Mouse (Mus musculus) thymus, postnatal 25 days (tissue): ENCODE measurements at regions not wholly inside any gene's neighbourhood (a gene's known extent, or its start where the extent isn't known, plus 50 kb on each side); places are given as distances from the start of the nearest gene placed in this dataset.

Experiments used
- DNase-seq: peaks from one replicate; pipeline ENCODE4 v3.0.0; 2022

GRCm38 (mm10) chr4:98190318-98190717 is 192.8 kb downstream of the Tm2d1 start:
- DNase-seq, result no peak

- DNase-seq, result no peak
Measured at GRCm38 (mm10) chr4:98189894-98190293, 193.2 kb downstream of the Tm2d1 start.

GRCm38 (mm10) chr4:98188944-98189343 is 194.2 kb downstream of the Tm2d1 start:
- no peak for DNase-seq

GRCm38 (mm10) chr4:98187038-98187437 is 196.1 kb downstream of the Tm2d1 start:
- DNase-seq, result no peak

- DNase-seq, result no peak
Measured at GRCm38 (mm10) chr4:98182053-98182355, 201.1 kb downstream of the Tm2d1 start.

GRCm38 (mm10) chr4:98181185-98182052 is 201.7 kb downstream of the Tm2d1 start:
- no peak for DNase-seq

- DNase-seq, result no peak
Measured at GRCm38 (mm10) chr4:98180336-98180735, 202.8 kb downstream of the Tm2d1 start.
